Mouse (Mus musculus) lung, postnatal 0 days (tissue): ENCODE results near the gene Cog3. TPM values are rescaled to one million over a fixed set of nuclear protein-coding genes. Genes with fewer than 3 reads are reported as not detected.

Experiments used
- ATAC-seq: fragments of 200-750 bp; cut with Nextera tagmentation; 2 replicates; pipeline ENCODE4 v1.8.0; 2017; ENCODE audit warnings: moderate library complexity
- DNase-seq: peaks from one replicate; pipeline ENCODE4 v3.0.0-alpha.2; 2016; ENCODE audit warnings: low spot score
- H3K27ac ChIP-seq: fragments of 300-500 bp; sonication (generic); 2 replicates; pipeline ENCODE4 v1.5.1; 2014; ENCODE audit warnings: antibody characterized with exemption, mild to moderate bottlenecking, low read length, mixed read lengths
- H3K27me3 ChIP-seq: fragments of 300-500 bp; sonication (generic); replicated peaks from 2 replicates; pipeline ENCODE4 v1.6.1; 2014; ENCODE audit warnings: low read length, mixed read lengths; ENCODE audit not compliant: insufficient read depth
- H3K36me3 ChIP-seq: fragments of 300-500 bp; sonication (generic); 2 replicates; pipeline ENCODE4 v1.6.1; 2014; ENCODE audit warnings: low read length, mixed read lengths; ENCODE audit not compliant: insufficient read depth
- H3K4me1 ChIP-seq: fragments of 300-500 bp; sonication (generic); 2 replicates; pipeline ENCODE4 v1.6.1; 2014; ENCODE audit warnings: antibody characterized with exemption, low read depth, low read length, mixed read lengths; ENCODE audit not compliant: insufficient read depth
- H3K4me2 ChIP-seq: fragments of 300-500 bp; sonication (generic); replicated peaks from 2 replicates; pipeline ENCODE4 v1.6.1; 2014; ENCODE audit warnings: low read depth, mild to moderate bottlenecking, low read length, moderate library complexity, mixed read lengths
- H3K4me3 ChIP-seq: fragments of 300-500 bp; sonication (generic); 2 replicates; pipeline ENCODE4 v1.5.1; 2014; ENCODE audit warnings: low read depth, low read length
- H3K9ac ChIP-seq: fragments of 300-500 bp; sonication (generic); replicated peaks from 2 replicates; pipeline ENCODE4 v1.6.1; 2014; ENCODE audit warnings: low read depth, mild to moderate bottlenecking
- H3K9me3 ChIP-seq: fragments of 300-500 bp; sonication (generic); 2 replicates; pipeline ENCODE4 v1.6.1; 2016; ENCODE audit warnings: low read length, mixed read lengths
- CTCF ChIP-seq: IDR thresholded peaks from 2 replicates; pipeline ENCODE4 v1.5.1; 2016; ENCODE audit warnings: antibody characterized with exemption, mild to moderate bottlenecking
- EP300 ChIP-seq: IDR thresholded peaks from 2 replicates; pipeline ENCODE4 v1.6.1; 2016; ENCODE audit warnings: antibody characterized with exemption, mild to moderate bottlenecking, control low read depth
- WGBS: fragments of 180-500 bp; shearing (Covaris S2); extraction: QIAGEN DNeasy Blood & Tissue Kit; methylation state at CpG from one replicate; pipeline ENCODE4 v1.1.7; 2014; 5-methylcytosine and 5-hydroxymethylcytosine counted together
- polyA plus RNA-seq: library from polyadenylated mRNA; unstranded; fragments of >200 nt; fragmentation: Nextera tagmentation; extraction: Ambion mirVana; gene quantifications from 2 replicates; pipeline ENCODE4 v1.2.1, GENCODE M21; 2015

Gene Cog3
- polyA plus RNA-seq, 1 experiment from 2014 or later = 13.4 TPM

DNA sequence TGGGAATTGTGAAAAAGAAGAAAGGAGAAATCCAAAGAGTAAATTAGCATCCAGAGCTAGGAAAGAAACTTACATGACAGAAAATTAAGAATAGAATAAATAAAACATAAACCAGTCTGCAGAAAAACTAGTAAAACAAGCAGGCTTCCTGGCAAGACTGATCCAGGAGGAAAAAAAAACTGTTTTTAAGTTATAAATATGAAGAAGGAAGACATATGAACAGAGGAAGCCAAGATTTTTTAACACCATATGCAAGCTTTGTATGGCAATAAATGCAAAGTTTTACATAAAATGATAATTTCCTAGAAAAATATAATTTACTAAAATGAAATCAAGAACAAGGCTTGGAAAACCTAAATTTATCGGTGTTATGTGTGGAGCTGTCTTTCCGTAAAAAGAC is 63.9 kb downstream of the Cog3 start:
- Histone ChIP-seq H3K27me3 (no peaks in the 10 kb centered on the region), H3K4me1 (no peaks in the 10 kb centered on the region), H3K4me3 (no peak overlapping the region), H3K9ac (no peak overlapping the region), H3K27ac (no peak overlapping the region), H3K9me3 (no peaks in the 10 kb centered on the region), H3K36me3 (no peaks in the 10 kb centered on the region), H3K4me2 (no peak overlapping the region)
- 90% methylated on average over 2 of the region's 2 CpGs for WGBS
- ATAC-seq (no peak), DNase-seq (no peak)
- TF ChIP-seq EP300 (no peak), CTCF (no peak)

DNA sequence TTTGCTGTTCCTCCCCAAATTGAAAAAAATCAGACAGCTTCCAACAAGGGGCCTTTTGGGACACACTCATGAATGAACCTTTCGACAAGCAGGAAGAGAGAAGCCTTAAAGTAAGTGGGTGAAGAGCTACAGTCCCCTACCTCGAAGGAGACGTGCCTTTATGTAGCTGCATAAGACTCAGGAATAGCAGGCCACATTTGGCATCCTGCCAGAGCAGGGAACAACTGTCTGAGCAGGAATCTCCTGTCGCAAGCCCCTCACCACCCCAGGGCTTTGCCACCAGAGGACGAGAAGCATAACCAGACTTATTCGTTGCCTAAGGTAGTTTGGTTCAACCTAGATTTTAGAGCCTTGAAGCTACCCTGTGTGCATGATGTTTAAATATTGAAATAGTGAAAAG is 78.0 kb downstream of the Cog3 start:
- no peak for DNase-seq
- TF ChIP-seq CTCF = no peak
- TF ChIP-seq EP300 = no peak
- H3K36me3 ChIP-seq = no peaks in the 10 kb centered on the region
- H3K27ac ChIP-seq = no peak overlapping the region
- no peaks in the 10 kb centered on the region for H3K4me1 ChIP-seq
- no peaks in the 10 kb centered on the region for H3K9me3 ChIP-seq
- H3K27me3 ChIP-seq = no peaks in the 10 kb centered on the region
- H3K4me3 ChIP-seq = no peak overlapping the region
- no peak overlapping the region for H3K4me2 ChIP-seq
- 43% methylated on average over 6 of the region's 6 CpGs for WGBS
- no peak overlapping the region for H3K9ac ChIP-seq
- no peak for ATAC-seq

DNA sequence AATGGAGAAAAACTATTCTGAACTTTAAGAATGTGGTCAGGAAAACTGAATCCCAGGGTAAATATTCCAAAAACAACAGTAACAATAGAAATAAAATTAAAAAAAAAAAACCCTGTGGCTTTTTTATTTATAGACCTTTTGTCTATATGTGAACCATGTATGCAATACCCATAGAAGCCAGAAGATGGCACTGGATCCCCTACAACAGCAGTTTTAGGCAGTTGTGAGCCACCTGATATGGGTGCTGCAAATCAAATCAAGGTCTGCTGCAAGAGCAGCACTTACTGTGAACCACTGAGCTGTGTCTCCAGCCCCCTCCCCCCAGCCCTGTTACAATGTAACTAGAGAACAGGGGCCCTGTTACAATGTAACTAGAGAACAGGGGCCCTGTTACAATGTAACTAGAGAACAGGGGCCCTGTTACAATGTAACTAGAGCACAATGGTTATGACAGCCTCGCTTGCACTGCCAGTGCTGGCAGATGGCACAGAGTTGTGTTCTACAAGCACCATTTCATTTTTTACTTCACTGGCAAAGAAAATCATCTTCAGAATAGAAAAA is 85.2 kb downstream of the Cog3 start:
- TF ChIP-seq EP300 = no peak
- TF ChIP-seq CTCF = 0 out of 2 replicates have a peak, but pooled peaks have one; percentile 3
- H3K4me1 ChIP-seq = no peaks in the 10 kb centered on the region
- 56% methylated on average over 1 of the region's 1 CpGs for WGBS
- no peak for DNase-seq
- ATAC-seq = no peak
- H3K27me3 ChIP-seq = no peaks in the 10 kb centered on the region
- H3K4me2 ChIP-seq = no peak overlapping the region
- H3K36me3 ChIP-seq = no peaks in the 10 kb centered on the region
- no peak overlapping the region for H3K27ac ChIP-seq
- H3K9me3 ChIP-seq = no peaks in the 10 kb centered on the region
- H3K9ac ChIP-seq = no peak overlapping the region
- no peak overlapping the region for H3K4me3 ChIP-seq

GRCm38 (mm10) chr14:75665430-75666180 is 88.7 kb downstream of the Cog3 start:
- no peak for ATAC-seq
- H3K27ac ChIP-seq = no peak overlapping the region

DNA sequence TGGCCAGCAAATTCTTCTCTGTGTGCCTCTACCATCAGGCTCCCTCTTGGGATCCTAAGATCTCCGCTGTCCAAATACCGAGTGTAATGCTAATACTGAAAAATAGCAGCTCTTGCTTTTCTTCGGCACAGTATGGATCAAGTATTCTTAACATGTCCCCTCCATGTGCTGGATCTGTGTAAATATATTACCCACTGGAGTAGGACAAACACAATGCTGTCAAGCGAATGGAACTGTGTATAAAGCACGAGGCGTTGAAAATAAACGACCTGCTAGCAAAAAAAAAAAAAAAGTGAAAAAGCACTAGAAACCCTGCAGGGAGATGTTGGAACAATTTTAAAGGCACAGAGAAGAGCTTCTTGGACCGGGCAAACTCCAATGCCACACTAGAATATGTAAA is 92.8 kb downstream of the Cog3 start:
- Histone ChIP-seq H3K27me3 (no peaks in the 10 kb centered on the region), H3K4me3 (no peak overlapping the region), H3K9me3 (no peaks in the 10 kb centered on the region), H3K27ac (no peak overlapping the region), H3K9ac (no peak overlapping the region), H3K4me1 (no peaks in the 10 kb centered on the region), H3K36me3 (no peaks in the 10 kb centered on the region), H3K4me2 (no peak overlapping the region)
- 40% methylated on average over 8 of the region's 8 CpGs for WGBS
- no peak for TF ChIP-seq EP300
- TF ChIP-seq CTCF = no peak
- no peak for ATAC-seq
- no peak for DNase-seq

More at GRCm38 (mm10) chr14:75665430-75666180, 88.7 kb downstream of the Cog3 start:
- no peak overlapping the region for H3K4me3 ChIP-seq
- no peak for DNase-seq
- no peaks in the 10 kb centered on the region for H3K4me1 ChIP-seq
- TF ChIP-seq EP300 = no peak
- TF ChIP-seq CTCF = no peak
- no peak overlapping the region for H3K4me2 ChIP-seq
- H3K36me3 ChIP-seq = no peaks in the 10 kb centered on the region
- no peaks in the 10 kb centered on the region for H3K9me3 ChIP-seq
- WGBS = 90% methylated on average over 2 of the region's 2 CpGs
- H3K9ac ChIP-seq = no peak overlapping the region
- no peaks in the 10 kb centered on the region for H3K27me3 ChIP-seq

GRCm38 (mm10) chr14:75660936-75661335 is 93.4 kb downstream of the Cog3 start:
- H3K27me3 ChIP-seq = no peaks in the 10 kb centered on the region
- TF ChIP-seq EP300 (no peak), CTCF (no peak)
- ATAC-seq (no peak), DNase-seq (no peak)
- no peaks in the 10 kb centered on the region for H3K36me3 ChIP-seq
- no peak overlapping the region for H3K9ac ChIP-seq
- WGBS = 59% methylated on average over 6 of the region's 6 CpGs
- no peaks in the 10 kb centered on the region for H3K9me3 ChIP-seq
- H3K4me3 ChIP-seq = no peak overlapping the region
- H3K27ac ChIP-seq = no peak overlapping the region
- H3K4me2 ChIP-seq = no peak overlapping the region
- H3K4me1 ChIP-seq = no peaks in the 10 kb centered on the region

Other genes starting within 250 kb of the Cog3 start
- not detected in 2 replicates for gene Spert, start 161.4 kb downstream of the Cog3 start, polyA plus RNA-seq
- gene Erich6b, start 112.3 kb downstream of the Cog3 start, polyA plus RNA-seq = not detected in 2 replicates
- gene Slc25a30, start 32.5 kb upstream of the Cog3 start, polyA plus RNA-seq = 3.6 and 3.8 TPM in 2 replicates
- gene Tpt1, start 90.6 kb upstream of the Cog3 start, polyA plus RNA-seq = 1,257 and 1,264 TPM in 2 replicates
- gene Kctd4, start 200.5 kb upstream of the Cog3 start, polyA plus RNA-seq = 0.21 and 0.24 TPM in 2 replicates